Mouse (Mus musculus): ENCODE data around the gene Negr1. TPM values are rescaled to one million over a fixed set of nuclear protein-coding genes. Genes with fewer than 3 reads are reported as not detected.

Negr1 gene
- polyA plus RNA-seq, 1 experiment from 2014 or later = 61.9 TPM

- no peak overlapping the region for H3K4me3 ChIP-seq (replicated peaks; ENCODE audit: low read depth, low read length)
- WGBS = 3% methylated on average over 1 of the region's 1 CpGs
- no peak overlapping the region for H3K9ac ChIP-seq (replicated peaks; ENCODE audit: low read length)
- no peaks in the 10 kb centered on the region for H3K36me3 ChIP-seq (ENCODE audit: control insufficient read depth, insufficient read depth, low read length)
- ATAC-seq (ENCODE audit: low FRiP score, low TSS enrichment) (peak; percentile 7; the same call in 1 of the 2 replicates), DNase-seq (peak; percentile 33)
- no peaks in the 10 kb centered on the region for H3K9me3 ChIP-seq (ENCODE audit: control insufficient read depth, low read length)
- no peaks in the 10 kb centered on the region for H3K27me3 ChIP-seq (ENCODE audit: control insufficient read depth, insufficient read depth, low read length)
- no peak overlapping the region for H3K4me2 ChIP-seq (ENCODE audit: low read length)
- no peaks in the 10 kb centered on the region for H3K4me1 ChIP-seq (ENCODE audit: control insufficient read depth, insufficient read depth, low read length)
- H3K27ac ChIP-seq (replicated peaks; ENCODE audit: low read depth, low read length) = no peak overlapping the region
These were observed 647.4 kb downstream of the Negr1 start for GRCm38 (mm10) chr3:157208966-157209365.

DNA sequence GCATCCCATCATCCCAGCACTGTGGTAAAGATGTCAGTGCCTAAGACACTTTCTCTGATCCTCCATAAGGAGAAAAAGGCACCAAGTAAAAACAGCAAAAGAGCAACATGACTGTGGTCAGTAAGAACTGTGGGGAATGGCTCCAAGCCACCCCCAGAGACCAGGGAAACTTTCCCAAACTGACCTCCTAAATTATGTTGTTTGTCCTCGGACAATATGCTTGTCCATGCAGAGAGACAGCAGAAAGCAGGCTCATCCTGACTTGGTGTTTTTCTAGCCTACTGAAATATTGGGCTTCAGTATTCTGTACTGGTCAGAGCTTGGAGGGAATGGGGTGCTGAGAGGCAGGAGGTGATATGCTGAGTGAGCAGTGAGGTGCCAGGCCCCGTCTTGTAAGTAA, 647.8 kb downstream of the Negr1 start:
- 75% methylated on average over 2 of the region's 2 CpGs for WGBS

GRCm38 (mm10) chr3:157215937-157216719, 654.5 kb downstream of the Negr1 start:
- H3K9me3 ChIP-seq (ENCODE audit: control insufficient read depth, low read length) = no peaks in the 10 kb centered on the region
- DNase-seq = peak; percentile 49
- no peak overlapping the region for H3K4me3 ChIP-seq (replicated peaks; ENCODE audit: low read depth, low read length)
- H3K36me3 ChIP-seq (ENCODE audit: control insufficient read depth, insufficient read depth, low read length) = no peaks in the 10 kb centered on the region
- no peak overlapping the region for H3K4me2 ChIP-seq (ENCODE audit: low read length)
- peak; percentile 32; the same call in 1 of the 2 replicates for ATAC-seq (ENCODE audit: low FRiP score, low TSS enrichment)
- H3K9ac ChIP-seq (replicated peaks; ENCODE audit: low read length) = 0 out of 2 replicates have a peak overlapping the region, but pooled peaks have one; percentile 12
- 46% methylated on average over 5 of the region's 5 CpGs for whole genome bisulfite sequencing
- H3K4me1 ChIP-seq (ENCODE audit: control insufficient read depth, insufficient read depth, low read length) = peaks cover 31% of the 10 kb centered on the region
- H3K27me3 ChIP-seq (ENCODE audit: control insufficient read depth, insufficient read depth, low read length) = no peaks in the 10 kb centered on the region
- H3K27ac ChIP-seq (replicated peaks; ENCODE audit: low read depth, low read length) = peak overlapping the region; percentile 73

More for the DNA sequence above, 647.8 kb downstream of the Negr1 start:
- H3K4me1 ChIP-seq (ENCODE audit: control insufficient read depth, insufficient read depth, low read length) = no peaks in the 10 kb centered on the region
- H3K4me2 ChIP-seq (ENCODE audit: low read length) = no peak overlapping the region
- H3K27me3 ChIP-seq (ENCODE audit: control insufficient read depth, insufficient read depth, low read length) = no peaks in the 10 kb centered on the region
- no peak overlapping the region for H3K4me3 ChIP-seq (replicated peaks; ENCODE audit: low read depth, low read length)
- H3K9ac ChIP-seq (replicated peaks; ENCODE audit: low read length) = no peak overlapping the region
- H3K36me3 ChIP-seq (ENCODE audit: control insufficient read depth, insufficient read depth, low read length) = no peaks in the 10 kb centered on the region
- no peak overlapping the region for H3K27ac ChIP-seq (replicated peaks; ENCODE audit: low read depth, low read length)
- DNase-seq (no peak), ATAC-seq (ENCODE audit: low FRiP score, low TSS enrichment) (no peak)
- no peaks in the 10 kb centered on the region for H3K9me3 ChIP-seq (ENCODE audit: control insufficient read depth, low read length)

- Histone ChIP-seq H3K4me2 (ENCODE audit: low read length) (no peak overlapping the region), H3K4me3 (replicated peaks; ENCODE audit: low read depth, low read length) (no peak overlapping the region), H3K27me3 (ENCODE audit: control insufficient read depth, insufficient read depth, low read length) (no peaks in the 10 kb centered on the region), H3K4me1 (ENCODE audit: control insufficient read depth, insufficient read depth, low read length) (peaks cover 31% of the 10 kb centered on the region), H3K27ac (replicated peaks; ENCODE audit: low read depth, low read length) (peak overlapping the region; percentile 57), H3K9me3 (ENCODE audit: control insufficient read depth, low read length) (no peaks in the 10 kb centered on the region), H3K36me3 (ENCODE audit: control insufficient read depth, insufficient read depth, low read length) (no peaks in the 10 kb centered on the region), H3K9ac (replicated peaks; ENCODE audit: low read length) (no peak overlapping the region; the same call in 1 of the 2 replicates)
- WGBS = 11% methylated on average over 2 of the region's 2 CpGs
- ATAC-seq (ENCODE audit: low FRiP score, low TSS enrichment) (peak; percentile 32; the same call in 1 of the 2 replicates), DNase-seq (peak; percentile 56)
These were observed 656.2 kb downstream of the Negr1 start for GRCm38 (mm10) chr3:157217794-157218193.

DNA sequence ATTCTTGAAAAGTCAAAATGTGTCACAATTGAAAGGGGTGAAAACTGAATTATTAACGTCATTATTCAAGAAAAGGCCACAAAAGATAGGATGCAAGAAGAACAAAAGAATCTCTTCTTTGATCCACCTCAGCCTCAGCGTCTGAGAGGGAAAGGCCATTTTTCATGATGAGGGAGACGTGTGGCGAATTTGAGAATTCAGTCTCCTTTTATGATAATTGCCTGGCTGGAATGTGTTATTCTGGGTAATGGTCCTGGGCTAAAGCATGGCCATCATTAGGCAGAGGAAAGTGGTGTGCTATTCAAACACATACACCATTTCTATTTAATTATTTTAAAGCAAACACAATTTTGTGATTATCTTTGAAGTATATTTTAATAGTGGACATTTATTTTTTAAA, 663.3 kb downstream of the Negr1 start:
- Histone ChIP-seq H3K9me3 (ENCODE audit: control insufficient read depth, low read length) (no peaks in the 10 kb centered on the region), H3K4me2 (ENCODE audit: low read length) (no peak overlapping the region), H3K36me3 (ENCODE audit: control insufficient read depth, insufficient read depth, low read length) (no peaks in the 10 kb centered on the region), H3K4me3 (replicated peaks; ENCODE audit: low read depth, low read length) (no peak overlapping the region), H3K27me3 (ENCODE audit: control insufficient read depth, insufficient read depth, low read length) (no peaks in the 10 kb centered on the region), H3K9ac (replicated peaks; ENCODE audit: low read length) (no peak overlapping the region), H3K27ac (replicated peaks; ENCODE audit: low read depth, low read length) (0 out of 2 replicates have a peak overlapping the region, but pooled peaks have one; percentile 5), H3K4me1 (ENCODE audit: control insufficient read depth, insufficient read depth, low read length) (peaks cover 4% of the 10 kb centered on the region; the same call in 1 of the 2 replicates)
- DNase-seq = no peak
- no peak; the same call in 1 of the 2 replicates for ATAC-seq (ENCODE audit: low FRiP score, low TSS enrichment)
- WGBS = 49% methylated on average over 4 of the region's 4 CpGs

GRCm38 (mm10) chr3:157232723-157233122, 671.1 kb downstream of the Negr1 start:
- Histone ChIP-seq H3K4me3 (replicated peaks; ENCODE audit: low read depth, low read length) (no peak overlapping the region), H3K4me2 (ENCODE audit: low read length) (no peak overlapping the region), H3K27ac (replicated peaks; ENCODE audit: low read depth, low read length) (no peak overlapping the region), H3K36me3 (ENCODE audit: control insufficient read depth, insufficient read depth, low read length) (no peaks in the 10 kb centered on the region), H3K4me1 (ENCODE audit: control insufficient read depth, insufficient read depth, low read length) (no peaks in the 10 kb centered on the region), H3K9ac (replicated peaks; ENCODE audit: low read length) (no peak overlapping the region), H3K9me3 (ENCODE audit: control insufficient read depth, low read length) (no peaks in the 10 kb centered on the region), H3K27me3 (ENCODE audit: control insufficient read depth, insufficient read depth, low read length) (no peaks in the 10 kb centered on the region)
- WGBS = 31% methylated on average over 5 of the region's 5 CpGs
- ATAC-seq (ENCODE audit: low FRiP score, low TSS enrichment) (0 out of 2 replicates have a peak, but pooled peaks have one; percentile 48), DNase-seq (peak; percentile 84)

- Histone ChIP-seq H3K4me2 (ENCODE audit: low read length) (no peak overlapping the region), H3K27me3 (ENCODE audit: control insufficient read depth, insufficient read depth, low read length) (no peaks in the 10 kb centered on the region), H3K36me3 (ENCODE audit: control insufficient read depth, insufficient read depth, low read length) (no peaks in the 10 kb centered on the region), H3K9ac (replicated peaks; ENCODE audit: low read length) (no peak overlapping the region), H3K4me1 (ENCODE audit: control insufficient read depth, insufficient read depth, low read length) (no peaks in the 10 kb centered on the region), H3K4me3 (replicated peaks; ENCODE audit: low read depth, low read length) (no peak overlapping the region), H3K27ac (replicated peaks; ENCODE audit: low read depth, low read length) (no peak overlapping the region), H3K9me3 (ENCODE audit: control insufficient read depth, low read length) (no peaks in the 10 kb centered on the region)
- no peak for ATAC-seq (ENCODE audit: low FRiP score, low TSS enrichment)
- 94% methylated on average over 1 of the region's 1 CpGs for WGBS
- no peak for DNase-seq
These were observed 678.6 kb downstream of the Negr1 start for GRCm38 (mm10) chr3:157240240-157240639.

GRCm38 (mm10) chr3:157255446-157255845, 693.9 kb downstream of the Negr1 start:
- Histone ChIP-seq H3K27me3 (ENCODE audit: control insufficient read depth, insufficient read depth, low read length) (no peaks in the 10 kb centered on the region), H3K9ac (replicated peaks; ENCODE audit: low read length) (no peak overlapping the region), H3K4me2 (ENCODE audit: low read length) (no peak overlapping the region), H3K4me3 (replicated peaks; ENCODE audit: low read depth, low read length) (no peak overlapping the region), H3K27ac (replicated peaks; ENCODE audit: low read depth, low read length) (peak overlapping the region; percentile 67), H3K36me3 (ENCODE audit: control insufficient read depth, insufficient read depth, low read length) (no peaks in the 10 kb centered on the region), H3K4me1 (ENCODE audit: control insufficient read depth, insufficient read depth, low read length) (peaks cover 13% of the 10 kb centered on the region), H3K9me3 (ENCODE audit: control insufficient read depth, low read length) (no peaks in the 10 kb centered on the region)
- no peak; the same call in 1 of the 2 replicates for ATAC-seq (ENCODE audit: low FRiP score, low TSS enrichment)
- DNase-seq = no peak
- WGBS = 44% methylated on average over 1 of the region's 1 CpGs

DNA sequence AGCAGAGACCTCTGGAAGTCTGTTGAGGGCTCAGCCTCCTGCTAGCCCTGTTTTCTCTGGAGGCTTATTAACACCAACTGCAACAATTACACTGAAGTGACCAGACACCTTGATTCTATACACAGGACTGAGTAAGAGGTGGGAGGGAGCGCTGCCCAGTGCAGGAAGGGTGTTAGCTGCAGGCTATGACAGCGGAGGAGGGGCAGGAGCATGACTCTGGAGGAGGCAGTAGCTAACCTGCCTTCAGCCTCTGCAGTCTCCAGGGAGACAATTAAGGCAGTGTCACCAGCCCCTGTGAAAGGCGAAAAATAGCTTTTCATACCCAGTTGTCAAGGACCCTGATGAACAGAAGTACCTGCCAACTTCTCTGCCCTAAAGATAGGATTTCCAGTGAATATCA, 694.3 kb downstream of the Negr1 start:
- Histone ChIP-seq H3K9ac (replicated peaks; ENCODE audit: low read length) (no peak overlapping the region), H3K9me3 (ENCODE audit: control insufficient read depth, low read length) (no peaks in the 10 kb centered on the region), H3K4me1 (ENCODE audit: control insufficient read depth, insufficient read depth, low read length) (peaks cover 13% of the 10 kb centered on the region), H3K36me3 (ENCODE audit: control insufficient read depth, insufficient read depth, low read length) (no peaks in the 10 kb centered on the region), H3K4me3 (replicated peaks; ENCODE audit: low read depth, low read length) (no peak overlapping the region), H3K27ac (replicated peaks; ENCODE audit: low read depth, low read length) (peak overlapping the region; percentile 67), H3K27me3 (ENCODE audit: control insufficient read depth, insufficient read depth, low read length) (no peaks in the 10 kb centered on the region), H3K4me2 (ENCODE audit: low read length) (no peak overlapping the region)
- 48% methylated on average over 3 of the region's 3 CpGs for WGBS
- DNase-seq (peak; percentile 54), ATAC-seq (ENCODE audit: low FRiP score, low TSS enrichment) (peak; percentile 66; the same call in 1 of the 2 replicates)
